Mouse (Mus musculus) kidney, postnatal 4 days (tissue): Measurements from ENCODE around the gene Pklr.

Experiments used
- DNase-seq, 2 experiments: peaks; one replicate each; pipeline ENCODE4 v3.0.0; 2021; ENCODE audit warnings: mixed read lengths in 2 of 2

Gene Pklr

GRCm38 (mm10) chr3:89135958-89136357 is at the start of gene Pklr:
Gene Pklr, plus strand, starts transcription at chr3:89136142.
- no peak for DNase-seq

GRCm38 (mm10) chr3:89087338-89088110 is 48.4 kb upstream of the Pklr start:
- DNase-seq: peak; percentile 94

GRCm38 (mm10) chr3:89088974-89089373 is 47.0 kb upstream of the Pklr start:
- peak in 1 of 2 experiments; percentile 16 for DNase-seq

- DNase-seq: peak; percentile 84 to 90
Measured at GRCm38 (mm10) chr3:89089882-89090591, 45.9 kb upstream of the Pklr start.

- peak; percentile 84 to 89 for DNase-seq
Measured at GRCm38 (mm10) chr3:89090694-89091655, 45.0 kb upstream of the Pklr start.

- no peak for DNase-seq
Measured at GRCm38 (mm10) chr3:89091811-89092508, 44.0 kb upstream of the Pklr start.

GRCm38 (mm10) chr3:89092509-89093090 is 43.3 kb upstream of the Pklr start:
- DNase-seq: peak in 1 of 2 experiments; percentile 12

GRCm38 (mm10) chr3:89093175-89093574 is 42.8 kb upstream of the Pklr start, which contains the start of gene Rusc1:
Gene Rusc1, minus strand, starts transcription at chr3:89093311.
- DNase-seq: peak; percentile 92 to 94

GRCm38 (mm10) chr3:89094021-89094420 is 41.9 kb upstream of the Pklr start:
- no peak for DNase-seq

- DNase-seq: peak in 1 of 2 experiments; percentile 31
Measured at GRCm38 (mm10) chr3:89100811-89101210, 35.1 kb upstream of the Pklr start, which contains the start of gene Gm43738. Gene Gm43738, minus strand, starts transcription at chr3:89101099.

GRCm38 (mm10) chr3:89101459-89101811 is 34.5 kb upstream of the Pklr start:
- DNase-seq: no peak

- DNase-seq: peak; percentile 94 to 97
Measured at GRCm38 (mm10) chr3:89101812-89102494, 34.0 kb upstream of the Pklr start, which contains the start of gene Fdps. Gene Fdps, minus strand, starts transcription at chr3:89101959.

GRCm38 (mm10) chr3:89102495-89103290 is 33.2 kb upstream of the Pklr start:
- no peak for DNase-seq

- DNase-seq: no peak
Measured at GRCm38 (mm10) chr3:89103291-89103595, 32.7 kb upstream of the Pklr start.

GRCm38 (mm10) chr3:89106881-89107280 is 29.1 kb upstream of the Pklr start:
- DNase-seq: no peak

- DNase-seq: no peak
Measured at GRCm38 (mm10) chr3:89107545-89107944, 28.4 kb upstream of the Pklr start.

- DNase-seq: no peak
Measured at GRCm38 (mm10) chr3:89108146-89108545, 27.8 kb upstream of the Pklr start.

- DNase-seq: no peak
Measured at GRCm38 (mm10) chr3:89113058-89113457, 22.9 kb upstream of the Pklr start.

GRCm38 (mm10) chr3:89115522-89115921 is 20.4 kb upstream of the Pklr start:
- no peak for DNase-seq

GRCm38 (mm10) chr3:89123313-89123712 is 12.6 kb upstream of the Pklr start:
- DNase-seq: peak in 1 of 2 experiments; percentile 42
